Mouse (Mus musculus) intestine, embryonic 14.5 days (tissue): ENCODE data around the gene Vangl2. TPM values are rescaled to one million over a fixed set of nuclear protein-coding genes. Genes with fewer than 3 reads are reported as not detected.

Experiments
- ATAC-seq: fragments of 200-750 bp; cut with Nextera tagmentation; replicated peaks from 2 replicates; pipeline ENCODE4 v1.8.0; 2017; ENCODE audit warnings: low read depth, moderate number of reproducible peaks, moderate TSS enrichment, moderate library complexity; ENCODE audit not compliant: low FRiP score, low TSS enrichment
- DNase-seq: peaks from one replicate; pipeline ENCODE4 v3.0.0-alpha.2; 2018; ENCODE audit warnings: low spot score
- H3K27ac ChIP-seq: fragments of 300-500 bp; sonication (generic); 2 replicates; pipeline ENCODE4 v1.5.1; 2014; ENCODE audit warnings: low read depth, mild to moderate bottlenecking, control low read depth
- H3K27me3 ChIP-seq: fragments of 300-500 bp; sonication (generic); replicated peaks from 2 replicates; pipeline ENCODE4 v1.6.1; 2014; ENCODE audit warnings: low read length, control low read depth; ENCODE audit not compliant: control insufficient read depth, insufficient read depth
- H3K36me3 ChIP-seq: fragments of 300-500 bp; sonication (generic); 2 replicates; pipeline ENCODE4 v1.6.1; 2014; ENCODE audit warnings: low read length, control low read depth; ENCODE audit not compliant: control insufficient read depth, insufficient read depth
- H3K4me1 ChIP-seq: fragments of 300-500 bp; sonication (generic); replicated peaks from 2 replicates; pipeline ENCODE4 v1.6.1; 2014; ENCODE audit warnings: low read length, control low read depth, mixed read lengths; ENCODE audit not compliant: control insufficient read depth, insufficient read depth
- H3K4me2 ChIP-seq: fragments of 300-500 bp; sonication (generic); 2 replicates; pipeline ENCODE4 v1.6.1; 2014; ENCODE audit warnings: low read length
- H3K4me3 ChIP-seq: fragments of 300-500 bp; sonication (generic); 2 replicates; pipeline ENCODE4 v1.5.1; 2014; ENCODE audit warnings: low read depth, low read length, control low read depth, mixed read lengths
- H3K9ac ChIP-seq: fragments of 300-500 bp; sonication (generic); 2 replicates; pipeline ENCODE4 v1.6.1; 2014; ENCODE audit warnings: mild to moderate bottlenecking, low read length
- H3K9me3 ChIP-seq: fragments of 300-500 bp; sonication (generic); 2 replicates; pipeline ENCODE4 v1.6.1; 2016; ENCODE audit warnings: low read length, control low read depth; ENCODE audit not compliant: control insufficient read depth
- WGBS: fragments of 180-500 bp; shearing (Covaris S2); extraction: QIAGEN DNeasy Blood & Tissue Kit; methylation state at CpG from one replicate; pipeline ENCODE4 v1.1.7; 2014; 5-methylcytosine and 5-hydroxymethylcytosine counted together
- polyA plus RNA-seq: library from polyadenylated mRNA; unstranded; fragments of >200 nt; fragmentation: Nextera tagmentation; extraction: Ambion mirVana; gene quantifications from 2 replicates; pipeline ENCODE4 v1.2.1, GENCODE M21; 2014

Gene Vangl2
- polyA plus RNA-seq, 1 experiment from 2014 or later: 13.9 TPM

GRCm38 (mm10) chr1:172025201-172025904 is 2.9 kb downstream of the Vangl2 start:
- H3K4me3 ChIP-seq: peak overlapping the region; percentile 89
- H3K9me3 ChIP-seq: no peaks in the 10 kb centered on the region
- peak overlapping the region; percentile 65 for H3K4me2 ChIP-seq
- WGBS: 48% methylated on average over 8 of the region's 8 CpGs
- H3K27ac ChIP-seq: no peak overlapping the region
- no peak for ATAC-seq
- no peaks in the 10 kb centered on the region for H3K27me3 ChIP-seq
- H3K36me3 ChIP-seq: 0 out of 2 replicates have a peak, but pooled peaks cover 3% of the 10 kb centered on the region
- no peak for DNase-seq
- peak overlapping the region; percentile 95; the same call in 1 of the 2 replicates for H3K9ac ChIP-seq
- peaks cover 26% of the 10 kb centered on the region for H3K4me1 ChIP-seq

- H3K27ac ChIP-seq: no peak overlapping the region
Observed at GRCm38 (mm10) chr1:172024140-172024895, 3.9 kb downstream of the Vangl2 start.

GRCm38 (mm10) chr1:172019863-172020521 is 8.3 kb downstream of the Vangl2 start:
- H3K4me2 ChIP-seq: no peak overlapping the region
- DNase-seq: no peak
- H3K27me3 ChIP-seq: no peaks in the 10 kb centered on the region
- H3K4me3 ChIP-seq: no peak overlapping the region
- 0 out of 2 replicates have a peak, but pooled peaks cover 3% of the 10 kb centered on the region for H3K36me3 ChIP-seq
- H3K27ac ChIP-seq: no peak overlapping the region
- no peak for ATAC-seq
- H3K9me3 ChIP-seq: no peaks in the 10 kb centered on the region
- no peak overlapping the region for H3K9ac ChIP-seq
- H3K4me1 ChIP-seq: peaks cover 38% of the 10 kb centered on the region
- WGBS: 68% methylated on average over 9 of the region's 10 CpGs

More at GRCm38 (mm10) chr1:172024140-172024895, 3.9 kb downstream of the Vangl2 start:
- no peak for ATAC-seq
- Histone ChIP-seq H3K27me3 (no peaks in the 10 kb centered on the region), H3K4me3 (no peak overlapping the region), H3K4me1 (peaks cover 29% of the 10 kb centered on the region), H3K9ac (no peak overlapping the region), H3K4me2 (0 out of 2 replicates have a peak overlapping the region, but pooled peaks have one; percentile 65), H3K9me3 (no peaks in the 10 kb centered on the region), H3K36me3 (0 out of 2 replicates have a peak, but pooled peaks cover 3% of the 10 kb centered on the region)
- 56% methylated on average over 9 of the region's 9 CpGs for WGBS
- DNase-seq: no peak

- Histone ChIP-seq H3K4me2 (no peak overlapping the region), H3K9me3 (no peaks in the 10 kb centered on the region), H3K4me3 (no peak overlapping the region), H3K27ac (no peak overlapping the region), H3K4me1 (peaks cover 33% of the 10 kb centered on the region), H3K36me3 (0 out of 2 replicates have a peak, but pooled peaks cover 3% of the 10 kb centered on the region), H3K9ac (no peak overlapping the region), H3K27me3 (no peaks in the 10 kb centered on the region)
- 91% methylated on average over 4 of the region's 4 CpGs for WGBS
- ATAC-seq: peak; percentile 34
- no peak for DNase-seq
Observed at GRCm38 (mm10) chr1:172019339-172019738, 8.9 kb downstream of the Vangl2 start.

- no peak overlapping the region for H3K9ac ChIP-seq
- DNase-seq: no peak
- peak; percentile 68 for ATAC-seq
- peaks cover 32% of the 10 kb centered on the region for H3K4me1 ChIP-seq
- WGBS: 83% methylated on average over 9 of the region's 9 CpGs
- no peaks in the 10 kb centered on the region for H3K27me3 ChIP-seq
- no peak overlapping the region for H3K4me2 ChIP-seq
- H3K9me3 ChIP-seq: no peaks in the 10 kb centered on the region
- no peak overlapping the region for H3K4me3 ChIP-seq
- H3K27ac ChIP-seq: no peak overlapping the region
- 0 out of 2 replicates have a peak, but pooled peaks cover 3% of the 10 kb centered on the region for H3K36me3 ChIP-seq
Observed at GRCm38 (mm10) chr1:172018336-172019311, 9.6 kb downstream of the Vangl2 start.

GRCm38 (mm10) chr1:172017517-172018070 is 10.7 kb downstream of the Vangl2 start:
- WGBS: 75% methylated on average over 6 of the region's 6 CpGs
- Histone ChIP-seq H3K4me2 (no peak overlapping the region), H3K9me3 (no peaks in the 10 kb centered on the region), H3K36me3 (peaks cover 7% of the 10 kb centered on the region; the same call in 1 of the 2 replicates), H3K9ac (no peak overlapping the region), H3K4me1 (peaks cover 32% of the 10 kb centered on the region), H3K4me3 (no peak overlapping the region), H3K27me3 (no peaks in the 10 kb centered on the region), H3K27ac (no peak overlapping the region)
- DNase-seq: no peak
- no peak for ATAC-seq

- DNase-seq (no peak), ATAC-seq (no peak)
- 33% methylated on average over 6 of the region's 6 CpGs for WGBS
- Histone ChIP-seq H3K27ac (no peak overlapping the region), H3K9me3 (no peaks in the 10 kb centered on the region), H3K4me2 (no peak overlapping the region), H3K27me3 (no peaks in the 10 kb centered on the region), H3K36me3 (peaks cover 8% of the 10 kb centered on the region; the same call in 1 of the 2 replicates), H3K4me3 (no peak overlapping the region), H3K4me1 (peaks cover 29% of the 10 kb centered on the region), H3K9ac (no peak overlapping the region)
Observed at GRCm38 (mm10) chr1:172016660-172017516, 11.4 kb downstream of the Vangl2 start.
